Mouse (Mus musculus): ENCODE data around the gene Arhgap17.

Gene Arhgap17

GRCm38 (mm10) chr7:123368778-123369746 is 653 bp downstream of the Arhgap17 start:
- DNase-seq, result no peak

GRCm38 (mm10) chr7:123368187-123368586 is 1.5 kb downstream of the Arhgap17 start:
- no peak for DNase-seq

DNA sequence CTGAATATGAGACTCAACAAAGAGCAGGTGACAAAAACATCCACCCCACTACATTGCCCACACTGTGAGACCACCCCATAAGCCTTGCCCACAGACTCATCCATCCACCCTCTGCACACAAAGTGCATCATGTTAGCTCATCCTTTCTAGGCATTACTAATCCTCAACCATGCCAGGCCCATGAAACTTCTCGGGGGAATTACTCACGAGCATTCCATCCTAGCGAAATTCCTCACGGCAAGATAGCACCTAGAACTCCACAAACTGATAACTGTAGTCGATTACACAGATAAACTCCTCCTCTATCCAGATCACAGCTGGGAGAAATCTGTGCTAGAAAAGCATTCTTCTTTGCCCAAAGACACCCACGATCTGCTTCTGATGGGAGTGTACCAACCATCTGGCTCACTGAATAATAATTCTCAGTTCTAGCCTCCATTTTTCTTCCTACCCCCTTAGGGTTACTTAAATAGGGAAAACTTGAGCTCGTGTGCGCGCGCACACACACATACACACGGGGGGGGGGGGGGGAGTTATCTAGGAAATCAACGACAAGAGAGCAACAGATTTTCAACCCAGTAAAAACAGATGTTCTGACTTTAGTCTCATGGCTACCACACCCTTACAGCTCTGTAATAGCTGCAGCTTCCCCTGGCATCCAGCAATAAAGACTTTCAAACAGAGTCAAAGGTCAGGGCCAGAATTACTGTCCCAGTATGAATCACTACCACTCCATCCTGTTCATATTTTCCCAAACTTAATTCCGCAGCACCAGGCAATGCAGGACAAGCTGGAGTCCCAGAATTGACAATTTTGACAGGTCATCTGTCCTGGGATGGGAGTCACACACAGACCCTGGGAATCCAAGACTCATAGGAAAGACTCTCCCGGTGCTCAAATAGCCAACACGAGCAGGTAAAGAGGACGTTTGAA is 2.2 kb downstream of the Arhgap17 start:
- DNase-seq, result no peak

DNA sequence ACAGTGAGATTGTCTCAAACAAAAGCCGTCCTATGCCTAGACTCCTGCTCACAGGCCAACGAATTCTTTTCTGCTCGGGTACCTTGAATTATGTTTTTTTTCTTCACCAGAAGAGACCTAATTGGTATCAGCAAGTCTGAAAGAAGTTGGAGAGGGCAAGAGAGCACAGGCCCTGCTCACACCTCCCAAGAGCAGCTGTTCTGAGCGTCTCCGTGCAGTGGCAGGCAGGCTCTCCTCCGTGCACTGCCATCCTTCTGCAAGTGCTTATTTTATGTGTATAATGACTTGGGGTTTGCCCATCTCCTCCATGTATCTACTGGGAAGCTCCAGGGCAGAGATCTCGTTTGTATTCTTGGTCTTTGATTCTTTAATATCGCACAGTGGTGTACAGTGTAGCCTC is 2.9 kb downstream of the Arhgap17 start:
- no peak for DNase-seq

GRCm38 (mm10) chr7:123365876-123366741 is 3.6 kb downstream of the Arhgap17 start:
- peak; percentile 57 for DNase-seq

GRCm38 (mm10) chr7:123363971-123364370 is 5.7 kb downstream of the Arhgap17 start:
- no peak for DNase-seq

- DNase-seq, result no peak
These were observed 6.9 kb downstream of the Arhgap17 start for GRCm38 (mm10) chr7:123362806-123363205.

GRCm38 (mm10) chr7:123361229-123361980 is 8.3 kb downstream of the Arhgap17 start:
- no peak for DNase-seq

DNA sequence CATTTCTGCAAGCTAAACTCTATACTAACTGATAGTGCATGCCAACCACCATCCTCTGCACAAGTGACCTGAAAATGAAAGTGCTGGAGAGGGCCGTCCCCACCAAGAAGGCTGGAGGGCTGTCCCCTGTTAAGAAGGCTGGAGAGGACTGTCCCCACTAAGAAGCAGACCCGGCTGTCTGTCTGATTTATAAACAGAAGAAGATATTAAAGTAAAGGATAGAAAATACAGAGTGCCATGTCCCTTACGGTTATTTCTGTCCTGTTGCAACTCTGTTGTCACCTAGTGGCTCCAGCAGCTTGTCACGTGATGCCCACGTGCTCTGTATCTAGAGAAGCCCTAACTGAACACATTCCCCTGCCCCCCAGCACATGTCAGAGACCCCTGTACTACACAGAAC is 9.5 kb downstream of the Arhgap17 start:
- DNase-seq, result no peak

DNA sequence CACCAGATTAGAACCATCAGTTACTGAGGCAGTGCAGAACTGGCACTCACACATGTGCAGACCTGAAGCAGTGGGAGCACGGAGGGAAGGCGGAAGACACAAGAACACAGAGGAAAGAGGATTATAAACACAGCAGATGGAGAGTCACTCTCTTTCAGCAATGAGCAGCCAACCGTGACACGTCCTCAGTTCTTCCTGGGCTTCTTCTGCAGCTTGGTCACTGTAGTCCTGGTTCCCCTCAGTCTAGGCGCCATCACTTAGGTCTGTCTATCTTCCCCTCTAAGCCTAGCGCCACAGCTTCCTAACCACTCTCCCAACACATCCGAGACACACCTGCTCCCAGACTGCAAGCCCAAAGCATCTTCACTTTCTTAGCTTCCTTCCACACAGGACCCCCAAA is 10.6 kb downstream of the Arhgap17 start:
- peak; percentile 74 for DNase-seq

GRCm38 (mm10) chr7:123356158-123356557 is 13.6 kb downstream of the Arhgap17 start:
- DNase-seq, result no peak

DNA sequence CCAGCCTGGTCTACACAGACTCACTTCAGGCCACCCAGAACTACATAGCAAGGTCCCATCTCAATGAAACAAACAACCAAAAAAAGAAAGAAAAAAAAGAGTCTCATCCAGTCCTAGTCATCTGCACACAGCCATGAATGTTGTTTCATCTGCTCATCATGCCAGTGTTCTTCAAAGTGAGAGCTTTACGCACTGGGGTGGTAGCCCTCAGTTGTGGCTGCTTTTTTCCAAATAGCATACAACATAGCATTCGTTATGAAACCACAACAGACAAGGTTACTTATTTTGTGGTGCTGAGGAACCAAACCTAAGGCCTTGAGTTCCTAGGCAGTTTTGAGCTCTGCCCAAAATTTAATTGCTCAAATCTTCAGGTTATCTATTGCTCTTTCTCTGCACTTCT is 14.9 kb downstream of the Arhgap17 start:
- no peak for DNase-seq

- no peak for DNase-seq
These were observed 15.3 kb downstream of the Arhgap17 start for GRCm38 (mm10) chr7:123354392-123354791.

DNA sequence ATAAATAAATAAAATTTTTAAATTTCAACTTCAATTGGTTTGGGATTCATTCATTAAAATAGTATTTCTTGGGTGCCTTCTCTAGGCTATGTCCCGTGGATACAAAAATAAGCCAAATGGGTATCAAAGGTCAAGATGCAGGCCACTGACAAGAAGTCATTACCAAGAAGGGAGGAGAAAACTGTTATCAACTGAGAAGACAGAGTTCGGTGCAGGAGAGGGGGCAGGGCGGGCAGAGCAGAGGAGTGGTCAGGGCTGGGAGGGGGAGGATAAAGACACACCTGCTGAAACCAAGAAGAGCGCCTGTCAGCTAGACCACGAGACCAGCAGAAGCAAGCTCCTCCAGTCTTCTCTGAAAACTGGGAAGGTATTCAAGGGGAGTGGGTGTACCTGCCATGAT is 15.8 kb downstream of the Arhgap17 start:
- DNase-seq, result no peak

DNA sequence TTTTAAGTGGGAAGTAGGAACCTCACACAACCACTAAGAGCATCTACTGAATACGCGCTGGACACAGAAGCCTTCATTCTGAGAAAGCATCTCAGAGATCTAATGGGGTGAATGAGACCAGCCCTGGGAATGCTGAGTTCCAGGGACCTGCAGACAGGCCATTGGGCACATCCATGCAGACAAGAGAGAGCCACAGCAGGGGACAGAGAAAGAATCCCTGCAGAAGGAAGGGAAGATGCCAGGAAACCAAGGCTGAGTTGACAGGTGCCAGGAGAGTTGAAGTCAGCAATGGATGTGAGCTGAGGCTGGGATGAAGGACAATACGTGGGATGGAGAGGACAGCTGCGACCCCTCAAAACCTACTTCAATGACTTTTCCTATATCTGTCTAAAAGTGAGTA is 16.6 kb downstream of the Arhgap17 start:
- no peak for DNase-seq

DNA sequence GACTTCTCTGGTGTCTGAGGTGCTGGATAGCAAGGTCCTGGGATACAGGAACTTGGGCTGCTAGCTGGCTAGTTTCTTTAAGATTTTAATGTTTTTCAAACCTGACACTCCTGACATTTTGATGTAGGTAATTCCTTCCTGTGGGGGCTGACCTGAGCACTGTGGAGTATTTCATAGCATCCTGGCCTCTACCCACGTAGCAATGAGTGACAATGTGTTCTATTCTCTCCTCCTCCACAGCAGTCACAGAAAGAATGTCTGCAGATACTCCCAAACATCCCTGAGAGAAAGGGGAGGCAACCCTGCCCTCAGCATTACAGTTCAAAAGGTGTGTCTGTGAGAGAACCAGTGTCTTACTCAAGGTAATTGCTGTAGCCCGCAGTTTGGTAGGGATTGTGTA is 19.5 kb downstream of the Arhgap17 start:
- no peak for DNase-seq

DNA sequence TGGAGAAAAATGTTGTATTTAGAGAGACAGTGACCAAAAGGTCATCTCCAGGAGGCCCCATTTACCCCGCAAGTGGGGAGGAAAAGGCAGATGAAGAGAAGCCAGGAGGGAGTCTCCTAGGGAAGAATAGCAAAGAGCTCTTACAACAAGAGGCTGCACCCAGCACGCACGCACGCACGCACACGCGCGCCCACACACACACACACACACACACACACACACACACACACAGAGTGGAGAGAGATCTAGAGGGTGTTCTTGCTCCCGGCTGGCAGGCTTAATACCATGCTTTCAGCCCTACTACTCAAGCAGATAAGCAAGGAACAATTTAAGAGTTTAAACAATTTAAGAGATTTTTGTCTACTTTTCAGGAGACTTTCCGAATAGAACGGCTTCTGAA is 19.9 kb downstream of the Arhgap17 start:
- no peak for DNase-seq

DNA sequence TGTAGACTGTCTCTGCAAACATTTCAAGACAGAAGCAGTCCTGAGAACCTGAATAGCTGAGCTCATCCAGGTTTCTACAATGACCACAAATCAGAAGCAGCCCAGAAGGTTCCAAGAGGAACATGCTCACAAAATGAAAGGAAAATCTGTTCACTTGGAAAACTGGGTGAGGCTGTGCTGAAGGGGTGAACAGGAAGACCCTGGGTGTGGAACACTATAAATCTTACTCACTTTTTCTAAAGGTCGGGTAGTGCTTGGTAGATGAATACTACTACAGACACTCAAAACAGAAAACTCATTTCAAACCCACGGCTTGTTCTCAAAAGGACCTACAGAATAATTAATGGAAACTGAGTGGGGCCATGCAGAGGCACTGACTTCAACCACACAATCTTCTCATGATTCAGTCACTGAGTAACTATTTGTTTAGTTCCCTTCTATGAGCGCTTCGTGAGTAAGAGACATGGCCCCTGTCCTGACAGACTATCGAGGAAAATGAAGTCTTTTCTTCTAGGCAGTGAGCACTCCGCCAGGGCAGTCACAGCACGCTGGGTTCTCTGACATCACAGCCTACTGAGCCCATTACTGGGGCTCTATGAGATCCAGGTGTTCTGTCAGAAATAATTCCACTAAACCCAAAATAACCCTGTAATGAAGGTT is 23.0 kb downstream of the Arhgap17 start:
- DNase-seq, result no peak

DNA sequence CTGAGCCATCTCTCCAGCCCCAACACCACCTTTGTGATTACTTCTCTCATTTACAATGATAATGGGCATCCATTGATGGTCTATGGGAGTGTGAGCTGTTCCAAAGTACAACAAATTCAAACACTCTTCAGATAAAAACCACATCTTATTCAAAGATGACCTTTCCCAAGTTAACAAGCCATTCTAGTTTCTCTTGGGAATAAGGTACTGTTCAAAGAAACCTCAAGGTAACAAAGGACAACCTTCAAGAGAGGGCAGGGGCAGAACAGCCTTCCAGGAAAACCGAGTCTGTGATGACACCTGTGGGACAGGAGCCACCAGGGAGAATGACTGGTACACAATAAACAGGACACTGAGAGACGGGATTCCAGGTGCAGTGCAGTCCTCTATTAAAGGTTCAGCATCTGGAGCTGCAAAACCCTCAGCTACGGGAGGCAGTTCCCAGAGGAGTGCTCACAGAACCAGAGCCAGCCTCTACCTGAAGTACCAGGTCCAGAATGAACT is 24.6 kb downstream of the Arhgap17 start:
- no peak for DNase-seq

GRCm38 (mm10) chr7:123344079-123344780 is 25.5 kb downstream of the Arhgap17 start:
- DNase-seq, result no peak

Measured in cerebellum, adult 11-12 months (tissue).